In genomic region chr9:108347024-108347423, GRCm38 (mm10) we compare ENCODE assay signal across 8 mouse cellular contexts. TPM values are rescaled to one million over a fixed set of nuclear protein-coding genes. Genes with fewer than 3 reads are reported as not detected.
DNase-seq lines count a peak whose midpoint lies in the region; ATAC-seq and TF ChIP-seq lines count a peak whose summit lies in the region.

No protein-coding gene starts in this region.

- peak overlapping the region; percentile 87 for H3K9ac ChIP-seq in heart, embryonic 12.5 days
- peak overlapping the region; percentile 90 for H3K9ac ChIP-seq in forebrain, embryonic 11.5 days (ENCODE audit: low read length)
- H3K9ac ChIP-seq in liver, embryonic 14.5 days (replicated peaks): peak overlapping the region; percentile 81

- peak overlapping the region; percentile 94 for H3K27ac ChIP-seq in heart, embryonic 12.5 days (ENCODE audit: poor library complexity, severe bottlenecking)
- H3K27ac ChIP-seq in forebrain, embryonic 11.5 days (ENCODE audit: low read depth, low read length): peak overlapping the region; percentile 94
- H3K27ac ChIP-seq in liver, embryonic 14.5 days: peak overlapping the region; percentile 90

- peak overlapping the region; percentile 91 for H3K4me2 ChIP-seq in heart, embryonic 12.5 days
- peak overlapping the region; percentile 77 for H3K4me2 ChIP-seq in forebrain, embryonic 11.5 days (ENCODE audit: low read depth, low read length, severe bottlenecking)
- peak overlapping the region; percentile 98 for H3K4me2 ChIP-seq in liver, embryonic 14.5 days (ENCODE audit: low read depth)

- intact Hi-C loops in left cerebral cortex, postnatal 25 days (cut with DNase I): loop anchor here (1.0 kb wide), 1 partner anchor 41 kb away; the partner anchor contains the start of genes Rhoa and Tcta

- H3K27me3 ChIP-seq in heart, embryonic 12.5 days (replicated peaks): no peaks in the 10 kb centered on the region
- H3K27me3 ChIP-seq in E14TG2a.4 (ENCODE audit: insufficient read depth, low read length): no peaks in the 10 kb centered on the region
- no peaks in the 10 kb centered on the region for H3K27me3 ChIP-seq in forebrain, embryonic 11.5 days (ENCODE audit: control insufficient read depth, insufficient read depth, low read length)
- no peaks in the 10 kb centered on the region for H3K27me3 ChIP-seq in liver, embryonic 14.5 days (ENCODE audit: control insufficient read depth, insufficient read depth, low read length)

- 8% methylated on average over 11 of the region's 11 CpGs for WGBS in heart, embryonic 12.5 days
- 9% methylated on average over 11 of the region's 11 CpGs for WGBS in forebrain, embryonic 11.5 days
- WGBS in liver, embryonic 14.5 days (ENCODE audit: insufficient replicate concordance): 5% methylated on average over 11 of the region's 11 CpGs

- DNase-seq in heart, adult 9 months (ENCODE audit: low spot score in 2 of 2): no peak
- no peak for DNase-seq in forebrain, embryonic 11.5 days (ENCODE audit: low spot score)
- DNase-seq in liver, embryonic 14.5 days (ENCODE audit: low read depth in 3 of 3, low spot score in 3 of 3): no peak
- no peak for DNase-seq in urinary bladder, postnatal 4 days (ENCODE audit: low spot score in 2 of 2)
- DNase-seq in left cerebral cortex, postnatal 25 days (ENCODE audit: low spot score in 2 of 2): no peak

- ATAC-seq in heart, embryonic 12.5 days (ENCODE audit: insufficient number of reproducible peaks, low FRiP score): no peak
- ATAC-seq in forebrain, embryonic 11.5 days (replicated peaks; ENCODE audit: low FRiP score): no peak
- no peak for ATAC-seq in liver, embryonic 14.5 days (ENCODE audit: insufficient read depth)
- no peak for ATAC-seq in CD4-positive, CD25-positive, alpha-beta regulatory T cell, adult 4 months

- no peaks in the 10 kb centered on the region for H3K9me3 ChIP-seq in heart, embryonic 12.5 days (replicated peaks)
- no peaks in the 10 kb centered on the region for H3K9me3 ChIP-seq in E14TG2a.4 (ENCODE audit: low read length)
- no peaks in the 10 kb centered on the region for H3K9me3 ChIP-seq in forebrain, embryonic 11.5 days (ENCODE audit: control insufficient read depth, low read length)
- H3K9me3 ChIP-seq in liver, embryonic 14.5 days (ENCODE audit: control insufficient read depth, low read length): no peaks in the 10 kb centered on the region

- peaks cover 25% of the 10 kb centered on the region for H3K36me3 ChIP-seq in heart, embryonic 12.5 days
- peaks cover 23% of the 10 kb centered on the region for H3K36me3 ChIP-seq in E14TG2a.4 (ENCODE audit: insufficient read depth, low read length)
- H3K36me3 ChIP-seq in forebrain, embryonic 11.5 days (ENCODE audit: control insufficient read depth, insufficient read depth, low read length): peaks cover 10% of the 10 kb centered on the region
- peaks cover 18% of the 10 kb centered on the region for H3K36me3 ChIP-seq in liver, embryonic 14.5 days (replicated peaks; ENCODE audit: control insufficient read depth, insufficient read depth, low read depth)

- no peak for TF ChIP-seq EP300 in liver, embryonic 14.5 days (IDR thresholded peaks at IDR 0.05; ENCODE audit: low read depth)

- peaks cover 21% of the 10 kb centered on the region for H3K4me1 ChIP-seq in heart, embryonic 12.5 days (replicated peaks)
- H3K4me1 ChIP-seq in E14TG2a.4 (replicated peaks; ENCODE audit: low read depth, low read length): peaks cover 47% of the 10 kb centered on the region
- H3K4me1 ChIP-seq in forebrain, embryonic 11.5 days (replicated peaks; ENCODE audit: control insufficient read depth, insufficient read depth, low read length): peaks cover 9% of the 10 kb centered on the region
- peaks cover 49 to 61% of the 10 kb centered on the region in 2 experiments for H3K4me1 ChIP-seq in liver, embryonic 14.5 days (replicated peaks; ENCODE audit: control insufficient read depth in 2 of 2, insufficient read depth in 2 of 2, low read length in 1 of 2)

- no peak for TF ChIP-seq CTCF in E14TG2a.4 (conservative IDR thresholded peaks at IDR 0.05; ENCODE audit: low read length)
- no peak for TF ChIP-seq CTCF in liver, embryonic 14.5 days (IDR thresholded peaks at IDR 0.05; ENCODE audit: low read depth)

- peak overlapping the region; percentile 78 for H3K4me3 ChIP-seq in heart, embryonic 12.5 days
- H3K4me3 ChIP-seq in E14TG2a.4 (replicated peaks; ENCODE audit: low read length): peak overlapping the region; percentile 94
- peak overlapping the region; percentile 60 for H3K4me3 ChIP-seq in forebrain, embryonic 11.5 days (ENCODE audit: low read depth, low read length)
- H3K4me3 ChIP-seq in liver, embryonic 14.5 days (ENCODE audit: insufficient read depth in 1 of 2, low read depth in 2 of 2, low read length in 2 of 2): peak overlapping the region; percentile 86 to 99

RNA-seq across cellular contexts. Expression of gene Usp4, which starts 0.6 kb away (rescaled TPM):
- 93.2 and 98.3 TPM in 2 replicates for polyA plus RNA-seq in heart, embryonic 12.5 days (2016; fragmentation: Nextera tagmentation; extraction: Ambion mirVana)
- polyA plus RNA-seq in forebrain, embryonic 11.5 days (2014; fragmentation: Nextera tagmentation; extraction: Ambion mirVana): 131 and 138 TPM in 2 replicates
- 29.2 and 38.5 TPM in 2 replicates for polyA plus RNA-seq in liver, embryonic 14.5 days (2012; rRNA removed)
- 59.3 and 67.6 TPM in 2 replicates for polyA plus RNA-seq in liver, embryonic 14.5 days (2014; fragmentation: Nextera tagmentation; extraction: Ambion mirVana)
- 100 to 1,000 TPM; 102 to 155 TPM for polyA plus RNA-seq in CD4-positive, CD25-positive, alpha-beta regulatory T cell, adult 4 months (2017; shearing (Covaris generic))
- 100 to 1,000 TPM; 117 TPM for total RNA-seq in left cerebral cortex, postnatal 25 days (2021)

RNA-seq across cellular contexts. Expression of gene Gpx1, which starts 8.3 kb away (rescaled TPM):
- 1,088 and 1,118 TPM in 2 replicates for polyA plus RNA-seq in heart, embryonic 12.5 days (2016; fragmentation: Nextera tagmentation; extraction: Ambion mirVana)
- 740 and 778 TPM in 2 replicates for polyA plus RNA-seq in forebrain, embryonic 11.5 days (2014; fragmentation: Nextera tagmentation; extraction: Ambion mirVana)
- polyA plus RNA-seq in liver, embryonic 14.5 days (2012; rRNA removed): 3,084 and 3,741 TPM in 2 replicates
- polyA plus RNA-seq in liver, embryonic 14.5 days (2014; fragmentation: Nextera tagmentation; extraction: Ambion mirVana): 6,910 and 6,914 TPM in 2 replicates
- polyA plus RNA-seq in CD4-positive, CD25-positive, alpha-beta regulatory T cell, adult 4 months (2017; shearing (Covaris generic)): 100 to 1,000 TPM; 464 to 565 TPM
- total RNA-seq in left cerebral cortex, postnatal 25 days (2021): 100 to 1,000 TPM; 104 to 106 TPM

RNA-seq across cellular contexts. Expression of gene Tcta, which starts 41.1 kb away (rescaled TPM):
- 31.2 and 35.3 TPM in 2 replicates for polyA plus RNA-seq in heart, embryonic 12.5 days (2016; fragmentation: Nextera tagmentation; extraction: Ambion mirVana)
- polyA plus RNA-seq in forebrain, embryonic 11.5 days (2014; fragmentation: Nextera tagmentation; extraction: Ambion mirVana): 20.8 and 25.5 TPM in 2 replicates
- polyA plus RNA-seq in liver, embryonic 14.5 days (2012; rRNA removed): 10.4 and 10.6 TPM in 2 replicates
- polyA plus RNA-seq in liver, embryonic 14.5 days (2014; fragmentation: Nextera tagmentation; extraction: Ambion mirVana): 10.9 and 13.2 TPM in 2 replicates
- 10 to 100 TPM; 14.8 to 22.7 TPM for polyA plus RNA-seq in CD4-positive, CD25-positive, alpha-beta regulatory T cell, adult 4 months (2017; shearing (Covaris generic))
- total RNA-seq in left cerebral cortex, postnatal 25 days (2021): 10 to 100 TPM; 33.2 to 34.6 TPM

RNA-seq across cellular contexts. Expression of gene Rhoa, which starts 41.1 kb away (rescaled TPM):
- polyA plus RNA-seq in heart, embryonic 12.5 days (2016; fragmentation: Nextera tagmentation; extraction: Ambion mirVana): 348 and 367 TPM in 2 replicates
- polyA plus RNA-seq in forebrain, embryonic 11.5 days (2014; fragmentation: Nextera tagmentation; extraction: Ambion mirVana): 298 and 303 TPM in 2 replicates
- 62.5 and 76.4 TPM in 2 replicates for polyA plus RNA-seq in liver, embryonic 14.5 days (2012; rRNA removed)
- 130 and 133 TPM in 2 replicates for polyA plus RNA-seq in liver, embryonic 14.5 days (2014; fragmentation: Nextera tagmentation; extraction: Ambion mirVana)
- polyA plus RNA-seq in CD4-positive, CD25-positive, alpha-beta regulatory T cell, adult 4 months (2017; shearing (Covaris generic)): 100 to 1,000 TPM; 319 to 423 TPM
- 100 to 1,000 TPM; 165 to 175 TPM for total RNA-seq in left cerebral cortex, postnatal 25 days (2021)

RNA-seq across cellular contexts. Expression of gene 1700102P08Rik, which starts 45.6 kb away (rescaled TPM):
- polyA plus RNA-seq in heart, embryonic 12.5 days (2016; fragmentation: Nextera tagmentation; extraction: Ambion mirVana): 0.40 and 0.55 TPM in 2 replicates
- 0.80 and 1.3 TPM in 2 replicates for polyA plus RNA-seq in forebrain, embryonic 11.5 days (2014; fragmentation: Nextera tagmentation; extraction: Ambion mirVana)
- polyA plus RNA-seq in liver, embryonic 14.5 days (2012; rRNA removed): 0.47 and 0.49 TPM in 2 replicates
- polyA plus RNA-seq in liver, embryonic 14.5 days (2014; fragmentation: Nextera tagmentation; extraction: Ambion mirVana): 0.45 and 0.52 TPM in 2 replicates
- 1 to 10 TPM in 1 of 2 experiments, not detected in 1; 1.6 TPM for polyA plus RNA-seq in CD4-positive, CD25-positive, alpha-beta regulatory T cell, adult 4 months (2017; shearing (Covaris generic))
- total RNA-seq in left cerebral cortex, postnatal 25 days (2021): 1 to 10 TPM; 2.4 to 3.0 TPM
